Mouse (Mus musculus) sigmoid colon, adult 10 weeks (tissue): ENCODE measurements around the gene Gabbr2. TPM values are rescaled to one million over a fixed set of nuclear protein-coding genes. Genes with fewer than 3 reads are reported as not detected.

Experiments used
- polyA plus RNA-seq: library from polyadenylated mRNA; stranded (reverse); fragments of 350-450 nt; fragmentation: Illumina TruSeq; extraction: RNeasy Lipid Tissue Mini Kit (QIAGEN cat#74804); gene quantifications from one replicate; pipeline ENCODE4 v1.2.3, GENCODE M21; 2014; ENCODE audit warnings: low read depth, low replicate concordance

Gabbr2 gene
- 0.06 TPM for polyA plus RNA-seq

DNA sequence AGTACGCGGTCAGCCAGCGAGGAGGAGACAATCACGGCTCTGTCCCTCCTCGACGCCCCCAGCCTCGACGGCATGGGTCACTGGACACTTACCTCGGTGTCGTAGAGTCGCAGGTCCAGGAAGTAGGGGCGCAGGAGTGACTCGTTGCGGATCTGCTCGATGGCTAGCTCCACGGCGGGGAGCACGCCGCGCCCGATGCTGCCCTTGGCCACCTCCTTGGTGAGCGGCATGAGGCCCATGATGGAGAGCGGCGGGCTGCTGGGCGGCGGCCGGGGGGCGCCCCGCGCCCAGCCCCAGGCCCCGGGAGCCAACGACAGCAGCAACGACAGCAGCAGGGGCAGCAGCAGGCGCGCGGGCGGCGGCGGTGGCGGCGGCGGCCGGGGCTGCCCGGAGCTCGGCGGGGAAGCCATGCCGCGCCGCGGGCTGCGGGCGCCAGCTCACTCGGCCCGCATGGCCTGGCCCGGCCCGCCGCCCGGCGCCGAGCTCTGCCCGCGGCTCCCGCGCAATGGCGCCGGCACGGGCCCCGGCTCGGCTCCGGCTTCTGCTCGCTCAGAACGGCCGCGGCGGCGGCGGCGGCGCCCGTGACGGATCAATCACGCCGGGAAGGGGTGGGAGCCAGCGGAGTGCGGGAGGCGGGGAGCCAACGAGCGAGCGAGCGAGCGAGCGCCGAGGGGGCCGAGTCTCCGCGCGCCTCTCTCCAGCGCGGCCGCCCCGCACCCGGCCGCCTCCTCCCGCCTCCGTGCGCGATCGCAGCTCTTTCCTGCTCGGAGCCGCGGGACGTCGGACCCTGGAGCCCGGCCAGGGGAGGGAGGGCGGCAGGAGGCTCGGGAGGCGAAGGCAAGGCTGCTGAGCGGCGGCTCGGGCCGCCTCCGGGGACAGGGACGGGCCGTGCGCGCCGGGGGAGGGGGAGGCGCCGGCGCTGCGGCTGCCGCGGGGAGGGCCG, at the start of gene Gabbr2:
TSS of gene Gabbr2 (minus strand) at position 858 of the 943 bp plus-strand sequence.

DNA sequence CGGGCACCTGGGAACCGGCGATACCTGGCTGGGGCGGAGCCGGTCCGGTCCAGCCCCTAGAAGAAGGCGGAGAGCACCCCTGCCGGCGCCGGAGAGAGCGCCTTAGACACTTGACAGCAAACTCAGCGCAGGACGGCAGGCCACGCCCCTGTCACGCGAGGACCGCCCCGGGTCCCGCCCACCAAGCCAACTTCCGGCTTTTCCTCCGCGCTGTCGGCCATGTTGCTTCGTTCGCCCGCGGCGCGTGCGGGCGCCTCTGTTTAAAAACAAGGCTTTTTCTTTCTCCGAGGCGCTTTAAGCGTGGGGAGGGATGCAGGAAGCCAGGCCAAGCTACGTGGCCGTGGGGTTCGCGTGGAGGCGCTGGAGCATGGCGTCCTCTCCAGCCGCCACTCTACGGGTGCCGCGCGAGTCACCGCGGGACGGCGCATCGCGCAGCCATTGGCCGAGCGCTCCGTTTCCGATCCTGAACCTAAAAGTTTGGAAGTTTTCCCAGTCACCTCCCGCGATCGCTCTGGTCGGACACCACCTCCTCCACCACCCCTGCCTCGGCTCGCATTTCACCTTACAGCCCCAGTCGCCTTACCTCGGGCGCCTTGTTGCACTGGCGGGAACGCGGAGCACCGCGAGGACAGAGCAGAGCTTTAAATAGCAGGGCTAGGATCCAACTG, 341.5 kb downstream of the Gabbr2 start, which contains the start of gene Tbc1d2:
TSS of gene Tbc1d2 (minus strand) at position 124 of the 668 bp plus-strand sequence.

Other genes starting within 250 kb of the Gabbr2 start
- gene Anks6, start 65.6 kb upstream of the Gabbr2 start, polyA plus RNA-seq, result not detected
- gene Galnt12, start 100.0 kb upstream of the Gabbr2 start, polyA plus RNA-seq, result 63.5 TPM
- 26.8 TPM for gene Col15a1, start 216.3 kb upstream of the Gabbr2 start, polyA plus RNA-seq